Mouse (Mus musculus): ENCODE measurements around the gene Ttc9.

DNA sequence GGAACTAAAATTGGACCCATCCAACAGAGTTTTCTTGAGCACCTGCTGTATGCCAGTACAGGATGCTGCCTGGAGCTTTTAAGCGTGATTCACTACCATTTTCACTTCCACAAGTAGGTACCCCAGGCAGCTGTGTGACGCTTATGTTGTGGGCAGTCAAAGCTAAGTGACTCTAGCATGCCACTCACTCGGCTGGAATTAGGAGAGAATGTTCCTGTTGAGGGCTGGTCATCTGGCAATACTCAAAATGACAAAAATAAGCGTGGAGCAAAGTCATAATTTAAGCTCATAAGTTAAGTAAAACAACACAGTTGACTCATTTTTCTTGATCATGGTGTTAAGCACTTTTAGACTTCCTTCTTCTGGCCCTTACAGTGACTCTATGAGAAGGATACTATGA lies 31.0 kb downstream of the Ttc9 start:
- TF ChIP-seq CTCF (IDR thresholded peaks at IDR 0.05; ENCODE audit: low read depth, low read length) (no peak), POLR2A (IDR thresholded peaks at IDR 0.05; ENCODE audit: borderline replicate concordance, low read depth, low read length) (no peak)
